Mouse (Mus musculus): ENCODE data around the gene Slc4a11.
A peak's percentile ranks its signal among the peaks of the same experiment; 100 is the strongest.

Gene Slc4a11

DNA sequence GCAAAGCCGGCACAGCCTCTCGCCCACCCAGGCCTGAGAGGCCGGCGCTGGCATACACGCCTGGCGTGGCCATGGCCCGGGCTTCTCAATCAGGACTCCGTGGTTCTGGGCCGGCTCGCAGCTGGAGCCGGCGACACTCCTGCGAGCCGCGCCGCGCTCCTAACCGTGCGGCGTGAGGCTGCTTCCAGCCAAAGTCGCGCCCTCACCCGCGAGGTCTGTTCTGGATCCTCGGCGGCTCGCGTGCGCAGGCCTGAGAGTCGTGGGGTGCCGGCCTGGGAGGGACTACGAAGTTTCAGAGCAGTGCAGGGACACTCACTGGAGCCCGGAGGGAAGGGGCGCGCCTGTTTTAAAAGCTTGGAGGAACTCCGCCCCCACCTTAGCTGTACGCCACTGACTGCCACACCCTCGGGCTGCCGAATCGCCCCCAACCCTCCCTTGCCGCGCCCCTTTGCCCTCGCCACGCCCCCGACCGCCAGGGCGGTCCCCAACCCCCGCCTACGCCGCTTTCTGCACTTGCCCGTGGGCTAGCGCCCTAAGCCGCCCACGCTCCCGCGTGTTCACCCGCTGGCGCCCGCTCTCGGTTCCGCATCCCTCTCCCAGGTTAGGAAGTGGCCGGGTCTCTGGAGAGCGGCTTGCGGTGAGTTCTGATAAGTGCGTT is at the start of gene Slc4a11:
TSS of gene Slc4a11 (minus strand) at position 367 of the 658 bp plus-strand sequence.
- peak; percentile 44 for DNase-seq (ENCODE audit: extremely low read depth, low read depth)

DNA sequence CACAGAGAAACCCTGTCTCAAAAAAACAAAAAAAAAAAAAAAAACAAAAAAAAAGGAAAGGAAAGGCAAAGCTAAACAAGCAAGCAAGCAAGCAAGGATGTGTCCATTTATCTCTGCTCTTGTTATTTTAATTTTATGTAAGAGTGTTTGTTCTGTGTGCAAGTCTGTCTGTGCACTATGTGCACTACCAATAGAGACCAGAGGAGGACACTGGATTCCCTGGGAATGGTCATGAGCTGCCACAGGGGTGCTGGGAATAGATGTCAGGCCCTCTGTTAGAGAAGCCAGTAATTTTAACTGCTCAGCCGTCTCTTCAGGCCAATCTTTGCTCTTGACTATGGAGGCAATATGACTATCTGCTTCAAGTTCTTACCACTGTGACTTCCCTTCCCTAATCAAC is 46.3 kb upstream of the Slc4a11 start:
- no peak for DNase-seq (ENCODE audit: extremely low read depth, low read depth)

DNA sequence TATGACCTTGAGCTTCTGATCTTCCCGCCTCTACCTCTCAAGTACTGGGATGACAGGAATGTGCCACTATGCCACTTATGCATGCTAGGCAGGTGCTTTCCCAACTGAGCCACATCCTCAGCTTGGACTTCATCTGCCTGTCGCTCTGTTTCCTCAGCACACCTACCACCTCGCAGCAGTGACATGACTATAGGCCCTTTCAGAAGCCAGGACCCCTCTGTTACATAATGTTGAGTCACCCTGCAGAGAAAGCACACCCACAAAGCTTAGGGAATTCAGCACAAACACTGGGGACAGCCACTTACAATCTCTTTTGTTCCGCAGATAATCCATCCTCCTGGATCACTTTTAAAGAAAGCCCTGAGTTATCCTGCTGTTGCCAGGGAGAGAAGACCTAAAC is 42.8 kb upstream of the Slc4a11 start:
- no peak for DNase-seq (ENCODE audit: extremely low read depth, low read depth)

DNA sequence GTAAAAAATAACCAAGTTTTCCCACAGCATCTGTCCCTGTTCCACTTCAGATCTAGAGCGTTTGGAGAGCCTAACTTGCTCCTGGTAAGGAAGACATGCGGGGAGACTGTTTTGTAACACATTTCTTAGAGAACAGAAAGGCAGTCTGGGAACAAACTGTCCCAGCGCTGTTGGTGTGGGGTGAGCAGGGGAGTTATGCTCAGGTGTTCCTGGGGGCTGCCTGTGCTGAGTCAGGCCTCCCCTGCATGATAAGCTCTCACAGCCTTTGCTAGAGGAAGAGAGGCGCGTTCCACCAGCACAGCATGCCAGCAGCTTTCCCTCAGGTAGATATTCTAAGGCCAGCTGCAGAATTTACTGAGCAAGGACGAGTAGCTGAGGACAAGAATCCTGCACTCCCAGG is 40.7 kb upstream of the Slc4a11 start:
- DNase-seq (ENCODE audit: extremely low read depth, low read depth) = no peak

DNA sequence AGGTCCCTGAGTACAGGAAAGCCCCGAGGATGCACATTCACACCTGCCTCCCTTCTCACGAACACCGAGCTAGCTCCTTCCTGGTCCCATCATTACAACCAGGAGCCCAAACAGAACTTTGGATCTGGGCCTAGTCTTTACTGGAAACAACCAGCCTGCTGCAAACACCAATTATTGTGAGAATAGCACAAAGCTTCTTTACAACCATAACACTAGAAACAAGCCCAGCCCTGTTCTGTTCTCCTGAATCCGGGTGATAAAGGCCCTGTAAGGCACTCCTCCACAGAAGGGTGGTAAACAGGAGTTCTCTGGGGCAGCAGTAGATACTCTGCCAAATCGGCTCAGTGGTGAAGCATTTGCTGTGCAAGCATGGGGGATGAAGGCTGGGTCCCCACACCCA is 38.0 kb upstream of the Slc4a11 start:
- no peak for DNase-seq (ENCODE audit: extremely low read depth, low read depth)

DNA sequence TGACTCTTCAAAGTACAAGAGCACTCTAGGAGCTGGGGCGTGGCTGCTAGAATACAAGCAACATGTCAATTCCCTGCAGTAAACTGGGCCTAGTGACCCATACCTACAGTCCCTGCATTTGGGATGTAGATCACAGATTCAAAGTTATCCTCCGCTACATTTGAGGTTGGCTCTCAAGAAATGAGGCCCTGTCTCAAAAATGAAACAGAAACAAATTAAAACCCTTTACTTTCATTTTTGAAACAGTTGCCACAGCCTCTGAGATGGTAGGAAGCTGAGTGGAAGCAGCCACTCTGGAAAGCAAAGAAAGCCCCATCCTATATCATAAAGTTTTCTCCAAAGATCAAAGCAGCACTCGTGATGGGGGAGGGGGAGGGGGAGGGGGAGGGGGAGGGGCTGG is 36.1 kb upstream of the Slc4a11 start:
- DNase-seq (ENCODE audit: extremely low read depth, low read depth) = no peak

DNA sequence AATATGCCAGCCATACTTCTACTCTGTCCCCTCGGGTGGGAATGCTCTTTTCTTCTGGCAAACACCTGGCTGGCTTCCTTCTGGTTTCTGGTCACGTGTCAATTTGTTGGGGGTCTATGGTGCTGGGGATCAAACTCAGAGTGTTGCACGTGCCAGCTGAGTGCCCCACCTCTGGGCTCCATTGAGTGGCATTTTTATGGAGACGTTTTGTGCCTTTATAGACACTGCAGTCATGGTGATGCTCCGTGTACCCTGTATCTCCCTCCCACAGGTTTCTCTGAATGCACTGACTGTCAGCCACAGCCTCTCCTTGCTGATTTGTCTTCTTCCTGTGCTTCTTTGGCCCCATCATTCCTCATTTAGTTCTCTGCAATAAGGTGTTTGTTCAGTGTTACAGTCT is 34.5 kb upstream of the Slc4a11 start:
- no peak for DNase-seq (ENCODE audit: extremely low read depth, low read depth)

DNA sequence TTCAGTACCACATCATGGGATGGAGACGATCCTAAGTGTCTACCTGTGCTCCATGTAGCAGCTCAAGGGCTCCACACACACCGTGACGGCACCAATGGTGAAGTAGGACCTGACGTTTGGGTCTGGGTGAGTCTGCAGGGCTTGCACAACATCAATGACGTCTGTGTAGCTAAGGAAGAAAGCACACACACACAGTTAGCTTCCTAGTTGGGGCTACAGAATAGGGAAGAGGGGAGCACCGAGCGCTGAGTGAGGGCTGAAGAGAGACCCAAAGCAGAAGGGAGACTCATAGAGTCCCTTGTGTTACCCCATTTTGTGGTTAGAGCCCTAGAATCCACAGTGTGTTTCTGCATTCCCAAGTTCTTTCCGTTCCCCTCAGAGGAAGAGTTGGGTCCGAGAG is 33.4 kb upstream of the Slc4a11 start:
- no peak for DNase-seq (ENCODE audit: extremely low read depth, low read depth)

DNA sequence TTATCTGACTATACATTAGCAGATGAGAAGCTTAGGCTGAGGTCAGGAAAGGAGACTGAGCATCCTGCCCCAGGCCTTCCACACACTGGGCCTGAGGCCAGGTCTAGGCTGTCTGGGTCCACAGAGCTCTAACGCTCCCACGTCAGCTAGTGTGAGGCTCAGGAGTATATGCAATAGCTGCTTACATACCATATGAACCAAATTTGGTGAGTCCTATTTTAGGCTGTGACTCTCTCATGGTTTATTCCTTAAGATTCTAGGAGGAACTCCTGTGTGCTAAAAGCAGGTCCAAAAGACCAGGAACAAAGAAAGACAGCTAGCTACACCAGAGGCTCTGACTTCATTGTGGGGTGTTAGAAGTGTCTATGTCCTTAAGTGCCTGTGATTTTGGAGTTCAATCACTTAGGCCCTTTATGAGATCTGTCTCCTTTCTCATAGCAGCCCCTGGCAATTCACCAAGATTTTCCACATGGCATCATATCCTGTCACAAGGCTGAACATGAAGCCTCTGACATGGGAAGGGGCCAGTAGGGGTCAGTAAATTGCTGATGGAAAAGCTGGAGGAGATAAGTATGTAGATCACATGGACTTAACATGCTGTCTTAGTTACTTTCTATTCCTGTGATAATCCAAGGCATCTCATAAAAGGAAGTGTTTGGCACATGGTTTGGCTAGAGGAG is 31.7 kb upstream of the Slc4a11 start:
- no peak for DNase-seq (ENCODE audit: extremely low read depth, low read depth)

DNA sequence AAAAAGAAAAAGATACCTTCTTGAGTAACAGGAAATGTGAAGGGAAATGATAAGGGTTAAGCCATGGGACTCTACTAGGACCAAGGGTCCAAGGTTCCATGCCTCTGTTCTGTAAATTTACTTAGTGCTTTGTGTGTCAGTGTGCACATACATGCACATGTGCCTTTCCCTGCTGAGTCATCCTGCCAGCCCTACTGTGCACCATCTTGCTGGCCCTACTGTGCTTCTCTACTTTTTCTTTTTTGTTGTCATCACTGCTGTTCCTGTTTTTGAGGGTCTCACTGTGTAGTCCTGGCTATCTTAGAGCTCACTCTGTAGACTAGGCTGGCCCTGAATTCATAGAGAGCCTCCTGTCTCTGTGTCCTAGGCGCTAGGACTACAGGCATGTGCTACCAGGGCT is 30.4 kb upstream of the Slc4a11 start:
- DNase-seq (ENCODE audit: extremely low read depth, low read depth) = peak; percentile 7

DNA sequence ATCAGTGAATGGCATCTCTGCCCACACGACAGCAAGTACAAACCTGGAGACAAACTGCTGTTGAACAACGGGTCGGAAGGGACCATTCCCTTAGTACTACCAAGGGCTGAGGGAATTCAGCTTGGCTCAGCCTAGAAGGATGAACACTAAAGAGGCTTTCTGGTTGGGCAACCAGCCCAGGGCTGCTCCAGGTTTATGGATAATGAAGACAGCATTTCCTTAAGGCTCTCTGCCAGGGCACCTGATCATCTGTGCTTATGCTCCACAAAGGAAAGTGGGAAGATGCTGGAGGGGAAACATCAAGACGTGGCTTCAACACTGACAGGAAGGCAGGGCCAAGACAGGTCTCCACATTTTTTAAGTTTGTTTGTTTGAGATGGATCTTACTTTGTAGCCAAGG is 27.1 kb upstream of the Slc4a11 start:
- no peak for DNase-seq (ENCODE audit: extremely low read depth, low read depth)

DNA sequence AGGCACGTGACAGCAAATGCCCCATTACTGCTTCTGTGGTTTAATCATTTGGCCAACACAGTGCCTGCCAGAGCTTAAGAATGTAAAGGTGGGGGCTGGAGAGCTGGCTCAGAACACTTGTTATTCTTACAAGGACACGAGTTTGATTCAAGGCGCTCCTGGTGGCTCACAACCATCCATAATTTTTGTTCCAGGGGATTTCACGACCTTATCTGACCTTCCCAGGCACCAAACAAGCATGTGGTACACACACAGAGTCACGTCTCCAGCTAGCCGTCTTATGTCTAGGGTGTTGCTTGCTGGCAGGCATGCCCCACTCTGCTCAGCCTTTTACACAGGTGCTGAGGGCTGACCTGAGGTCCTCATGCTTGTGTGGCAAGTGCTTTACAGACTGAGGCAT is 20.6 kb upstream of the Slc4a11 start:
- DNase-seq (ENCODE audit: extremely low read depth, low read depth) = no peak

DNA sequence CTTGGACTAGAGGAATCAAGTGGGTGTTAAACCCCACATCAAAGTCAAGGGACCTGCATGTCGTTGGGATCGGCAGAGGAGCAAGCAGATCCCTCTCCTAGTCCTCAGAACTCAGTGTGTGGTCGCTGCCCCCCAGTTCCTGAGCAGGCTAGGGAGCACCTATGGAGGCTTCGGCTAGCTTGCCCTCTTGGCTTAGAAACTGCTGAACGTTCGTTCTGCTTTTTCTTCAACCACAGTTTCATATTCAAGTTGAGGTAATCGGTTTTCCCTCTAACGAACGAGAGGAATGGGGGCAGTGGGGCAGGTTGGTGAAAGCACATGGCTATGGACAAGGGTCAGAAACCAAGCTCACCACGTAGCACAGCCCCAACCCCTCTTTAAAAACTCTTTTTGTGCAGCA is 9.7 kb upstream of the Slc4a11 start:
- no peak for DNase-seq (ENCODE audit: extremely low read depth, low read depth)

DNA sequence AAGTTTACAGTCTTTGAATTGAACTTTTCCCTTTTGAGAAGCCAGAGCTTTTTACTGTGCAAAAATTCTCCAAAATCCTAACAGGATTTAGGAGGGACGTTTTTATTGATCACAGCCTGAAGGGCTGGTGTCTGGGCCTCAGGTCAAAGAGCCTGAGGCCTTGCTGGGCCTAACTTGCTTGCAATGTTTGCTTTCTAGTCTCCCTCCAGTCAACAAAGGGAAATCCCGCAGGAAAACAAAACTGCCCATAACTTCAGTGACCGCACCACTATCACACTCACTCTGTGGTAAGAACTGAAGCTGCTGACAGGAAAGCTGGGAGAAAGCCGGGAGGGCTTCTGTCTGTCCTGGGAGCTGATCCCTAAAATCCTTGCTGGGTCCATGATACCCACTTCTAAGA is 9.3 kb upstream of the Slc4a11 start:
- DNase-seq (ENCODE audit: extremely low read depth, low read depth) = no peak

DNA sequence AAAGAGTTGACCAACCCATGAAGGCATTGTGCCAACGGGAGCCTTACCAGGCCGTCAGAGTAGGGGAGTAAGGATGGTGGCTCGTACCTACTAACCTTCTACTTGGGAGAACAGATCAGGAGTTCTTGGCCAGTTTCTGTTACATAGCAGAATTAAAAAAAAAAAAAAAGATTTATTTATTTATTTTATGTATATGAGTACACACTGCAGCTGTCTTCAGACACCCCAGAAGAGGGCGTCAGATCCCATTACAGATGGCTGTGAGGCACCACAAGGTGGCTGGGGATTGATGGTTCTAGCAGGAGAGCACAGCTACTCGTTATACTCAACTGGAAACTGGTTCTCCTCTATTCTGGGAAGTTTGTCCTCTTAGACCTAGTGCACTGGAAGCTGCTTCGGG is 7.9 kb upstream of the Slc4a11 start:
- DNase-seq (ENCODE audit: extremely low read depth, low read depth) = no peak

DNA sequence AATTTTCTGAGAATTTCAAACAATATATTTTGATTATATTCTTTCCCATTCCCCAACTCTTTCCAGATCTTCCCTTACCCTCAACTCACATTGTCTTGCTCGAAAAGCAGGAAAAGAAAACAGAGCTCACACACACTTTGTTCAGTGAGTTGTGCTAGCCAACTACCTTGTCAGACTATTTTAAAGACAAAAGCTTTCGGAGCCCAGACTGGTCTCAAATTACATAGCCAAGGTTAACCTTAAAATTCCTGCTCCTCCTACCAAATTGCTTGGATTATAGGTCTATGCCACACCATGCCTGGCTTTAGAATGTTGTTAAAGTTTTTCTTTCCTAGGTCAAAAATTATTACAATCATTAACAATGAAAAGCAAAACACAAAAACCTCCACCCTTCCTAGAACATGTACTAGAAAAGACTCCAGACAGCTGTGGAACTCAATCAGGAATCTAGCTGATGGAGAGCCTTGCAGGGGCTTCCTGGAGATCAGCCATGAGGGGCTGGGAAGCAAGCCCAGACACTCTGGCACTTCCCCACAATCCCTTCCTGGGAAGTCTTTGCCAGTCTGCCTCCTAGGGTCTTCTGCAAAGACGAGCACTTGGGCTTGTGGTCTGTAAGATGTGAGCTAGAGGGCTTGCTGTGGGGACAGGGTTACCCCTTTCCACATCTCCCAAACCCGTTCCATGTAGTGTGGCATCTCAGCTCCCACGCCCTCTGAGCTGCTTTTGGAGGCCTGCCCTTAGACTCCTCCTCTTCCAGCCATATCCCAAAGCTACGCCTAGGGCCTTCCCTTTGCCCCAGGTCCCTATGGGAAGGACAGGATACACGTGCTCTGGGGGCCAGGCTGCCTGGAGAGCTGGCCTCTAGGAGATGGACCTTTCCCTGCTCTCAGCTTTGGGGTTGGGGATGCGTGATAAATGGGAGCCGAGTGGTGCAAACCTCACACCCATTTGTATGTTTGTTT is 7.0 kb upstream of the Slc4a11 start:
- DNase-seq (ENCODE audit: extremely low read depth, low read depth) = no peak

DNA sequence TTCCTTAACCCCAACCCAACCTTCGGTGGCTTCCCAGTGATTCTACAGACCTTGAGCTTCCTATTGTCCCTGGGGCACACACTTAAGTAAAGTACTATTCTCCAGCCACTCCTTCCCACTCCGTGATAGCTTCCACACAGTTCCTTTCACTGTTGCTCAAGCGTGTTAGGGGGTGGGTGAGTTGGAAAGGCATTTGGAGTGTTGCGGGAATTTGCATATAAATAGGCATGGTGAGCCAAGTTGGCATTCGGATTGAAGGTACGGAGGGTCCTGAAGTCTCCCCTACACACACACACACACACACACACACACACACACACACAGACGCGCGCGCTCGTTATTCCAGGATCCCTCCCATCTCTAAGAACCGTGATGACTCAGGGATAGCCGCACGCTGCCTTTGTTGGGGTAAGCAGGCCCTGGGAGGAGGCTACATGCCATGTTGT is 525 bp upstream of the Slc4a11 start:
- DNase-seq (ENCODE audit: extremely low read depth, low read depth) = no peak

DNA sequence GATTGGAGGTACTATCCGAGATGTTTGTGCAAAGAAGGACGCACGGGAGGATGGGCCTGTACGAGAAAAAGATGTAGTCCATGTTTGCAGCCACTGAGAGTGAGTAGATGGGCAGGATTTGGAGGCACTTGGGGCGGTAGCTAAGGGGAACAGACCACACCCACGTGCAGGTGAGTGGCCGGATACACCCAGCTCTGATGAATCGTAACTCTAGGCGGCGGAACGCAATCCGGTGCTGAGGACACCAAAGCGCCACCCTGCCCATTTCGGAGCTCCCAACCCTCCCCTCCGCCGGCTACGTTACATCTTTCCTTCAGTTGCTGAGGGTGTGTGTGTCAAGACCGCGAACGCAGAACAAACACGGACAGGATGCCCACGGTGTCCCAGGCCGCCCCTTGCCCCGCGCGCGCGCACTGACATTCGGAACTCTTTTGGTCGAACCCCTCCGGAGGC is 593 bp downstream of the Slc4a11 start:
- peak; percentile 8 for DNase-seq (ENCODE audit: extremely low read depth, low read depth)

DNA sequence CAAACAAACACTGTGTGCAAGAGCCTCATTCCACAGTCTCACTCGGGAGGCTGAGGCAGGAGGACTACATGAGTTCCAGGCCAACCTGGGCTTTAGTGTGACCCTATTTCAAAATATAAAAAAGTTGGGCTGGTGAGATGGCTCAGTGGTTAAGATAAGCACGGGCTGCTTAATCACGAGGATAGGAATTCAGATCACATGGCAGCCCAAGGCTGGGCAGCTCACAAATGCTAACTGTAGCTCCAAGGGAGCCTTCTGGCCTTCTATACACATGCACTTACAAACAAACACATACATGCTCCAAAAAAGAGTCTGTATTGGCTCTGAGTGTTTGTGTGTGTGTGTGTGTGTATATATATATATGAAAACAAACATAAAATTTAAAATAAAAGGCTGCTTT is 3.8 kb downstream of the Slc4a11 start:
- no peak for DNase-seq (ENCODE audit: extremely low read depth, low read depth)

DNA sequence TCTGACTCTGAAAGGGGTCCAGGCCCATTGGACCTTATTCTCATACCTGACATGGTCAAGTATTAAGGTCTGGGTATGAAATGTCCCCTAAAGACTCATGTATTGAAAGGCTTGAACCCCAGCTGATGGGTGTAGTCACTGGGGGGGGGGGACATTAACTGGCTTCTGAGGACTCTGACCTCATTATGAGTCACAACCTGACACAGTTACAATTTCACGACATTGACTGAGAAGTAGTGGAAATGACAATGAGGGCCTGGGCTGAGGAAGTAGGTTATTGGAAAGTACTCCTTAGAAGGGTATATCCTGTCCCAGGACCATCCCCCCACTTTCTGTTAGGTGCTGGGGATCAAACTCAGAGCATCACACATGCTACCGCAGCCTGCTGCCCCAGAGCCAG is 8.3 kb downstream of the Slc4a11 start:
- DNase-seq (ENCODE audit: extremely low read depth, low read depth) = no peak

DNA sequence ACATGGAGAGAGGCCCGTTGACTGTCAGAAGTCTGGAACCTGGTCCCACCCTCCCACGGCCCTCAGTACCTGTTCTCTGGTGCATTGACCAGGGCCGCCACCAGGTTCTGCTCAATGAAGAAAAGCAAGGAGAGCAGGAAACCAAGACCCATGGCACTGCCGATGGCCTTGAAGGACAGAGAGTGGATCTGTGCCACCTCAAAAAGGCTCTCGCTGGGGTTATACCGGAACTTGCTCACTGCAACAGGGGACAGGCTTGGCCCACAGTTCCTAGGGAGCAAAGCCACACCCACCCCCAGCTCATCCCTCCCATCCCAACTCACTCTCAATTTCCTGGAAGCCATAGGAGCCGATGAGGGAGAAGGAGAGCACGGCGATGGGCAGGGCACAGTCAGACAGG is 11.9 kb downstream of the Slc4a11 start:
- DNase-seq (ENCODE audit: extremely low read depth, low read depth) = no peak

DNA sequence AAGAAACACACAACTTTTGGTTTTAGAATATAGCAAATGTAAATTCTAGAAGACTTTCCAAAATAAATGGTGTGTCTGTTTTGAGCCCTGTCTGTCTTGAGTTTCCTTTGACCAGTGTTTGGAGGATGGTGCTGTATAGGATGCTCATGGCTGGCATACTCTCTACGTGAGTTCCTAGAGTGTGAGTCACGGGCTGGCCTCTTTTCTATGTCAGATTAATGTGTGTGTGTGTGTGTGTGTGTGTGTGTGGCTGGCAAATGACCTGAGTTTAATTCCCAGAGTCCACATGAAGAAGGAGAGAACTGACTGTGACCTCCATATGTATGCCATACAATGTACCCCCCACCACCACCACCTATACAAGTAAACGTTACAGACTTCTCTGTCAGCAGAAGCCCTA is 15.8 kb downstream of the Slc4a11 start:
- no peak for DNase-seq (ENCODE audit: extremely low read depth, low read depth)
